Mouse (Mus musculus) kidney, adult 2 months (tissue): ENCODE measurements at regions not wholly inside any gene's neighbourhood (a gene's known extent, or its start where the extent isn't known, plus 50 kb on each side); places are given as distances from the start of the nearest gene placed in this dataset.

ENCODE experiments used
- CTCF ChIP-seq: fragments of 200-500 bp; conservative IDR thresholded peaks from 2 replicates; pipeline ENCODE4 v1.5.1; 2011; ENCODE audit warnings: low read depth, mild to moderate bottlenecking, control low read depth, low read length, moderate library complexity, mixed read lengths; ENCODE audit not compliant: insufficient read depth, insufficient read length
- POLR2A ChIP-seq: fragments of 200-500 bp; IDR thresholded peaks from one replicate; pipeline ENCODE4 v1.6.1; 2011; ENCODE audit warnings: low read depth, low read length, control low read depth

DNA sequence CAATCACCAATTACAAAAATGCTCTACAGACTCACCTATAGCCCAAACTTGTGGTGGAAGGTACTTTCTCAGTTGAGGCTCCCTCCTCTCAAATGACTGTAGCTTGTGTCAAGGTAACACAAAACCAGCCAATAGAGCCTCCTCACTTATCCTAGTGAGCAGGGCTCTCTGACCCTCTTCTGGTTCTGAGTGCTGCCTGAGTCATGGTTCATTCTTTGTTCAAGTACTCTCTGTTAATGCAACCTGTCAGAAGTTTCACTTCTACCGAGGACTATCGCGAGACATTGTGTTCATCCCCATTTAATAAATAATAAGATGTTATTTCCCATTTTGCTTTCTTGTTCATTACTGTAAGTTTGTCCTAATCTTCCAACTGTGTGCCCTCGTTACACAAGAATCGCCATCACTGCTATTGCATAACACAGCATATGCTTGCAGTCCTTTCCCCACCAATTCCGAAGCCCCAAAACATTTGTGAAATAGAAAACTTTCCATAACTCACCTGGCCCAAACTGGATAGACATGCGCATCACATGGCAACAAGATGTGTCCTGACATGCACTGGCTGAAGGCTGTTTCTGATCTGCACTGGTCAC lies 59.6 kb upstream of the Nabp1 start:
- TF ChIP-seq CTCF (no peak), POLR2A (no peak)
